Comparison of ENCODE assay signal across 12 mouse cellular contexts in the genomic region with DNA sequence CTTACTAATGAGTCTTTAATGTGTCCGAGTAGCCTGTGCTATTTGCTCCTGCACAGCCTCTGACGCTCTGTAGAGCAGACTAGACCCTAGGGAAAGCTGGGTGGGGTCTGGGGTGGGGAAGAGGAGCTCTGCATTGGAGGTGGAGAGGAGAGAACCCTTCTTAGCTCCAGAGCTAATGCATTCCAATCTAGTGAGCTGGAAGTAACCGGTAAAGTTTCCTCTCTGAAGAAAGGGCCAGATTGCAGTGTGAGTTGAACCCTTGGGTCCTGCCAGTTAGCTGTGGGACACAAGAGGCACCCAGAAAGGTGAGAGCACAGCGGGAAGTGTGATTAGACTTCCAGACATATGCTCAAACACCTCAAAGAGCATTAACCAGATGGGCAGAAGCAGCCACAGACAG. TPM values are rescaled to one million over a fixed set of nuclear protein-coding genes. Genes with fewer than 3 reads are reported as not detected.
A peak's percentile ranks its signal among the peaks of the same experiment; 100 is the strongest.
DNase-seq lines count a peak whose midpoint lies in the region; ATAC-seq lines count a peak whose summit lies in the region.
"Had no signal": no experiment of that assay in that cellular context is flagged by ENCODE, and none has a peak within 500 bp of the region (broad histone marks: within the 10 kb centered on the region; RNA-seq: fewer than 3 reads in every experiment).

No protein-coding gene starts in this region.

- no peaks in the 10 kb centered on the region for H3K36me3 ChIP-seq in forebrain, embryonic 13.5 days (ENCODE audit: poor library complexity, severe bottlenecking)
- H3K36me3 ChIP-seq in midbrain, embryonic 12.5 days, result no peaks in the 10 kb centered on the region

- WGBS in forebrain, embryonic 13.5 days, result 20% methylated on average over 4 of the region's 4 CpGs
- 44% methylated on average over 4 of the region's 4 CpGs for WGBS in midbrain, embryonic 12.5 days

- H3K4me3 ChIP-seq in forebrain, embryonic 13.5 days, result no peak overlapping the region
- H3K4me3 ChIP-seq in midbrain, embryonic 12.5 days, result no peak overlapping the region

- peaks cover 74% of the 10 kb centered on the region for H3K4me1 ChIP-seq in forebrain, embryonic 13.5 days
- H3K4me1 ChIP-seq in midbrain, embryonic 12.5 days, result peaks cover 64% of the 10 kb centered on the region

- peaks cover 7% of the 10 kb centered on the region; the same call in 1 of the 2 replicates for H3K27me3 ChIP-seq in forebrain, embryonic 13.5 days
- peaks cover 29% of the 10 kb centered on the region; the same call in 1 of the 2 replicates for H3K27me3 ChIP-seq in midbrain, embryonic 12.5 days

- H3K4me2 ChIP-seq in forebrain, embryonic 13.5 days, result peak overlapping the region; percentile 34
- H3K4me2 ChIP-seq in midbrain, embryonic 12.5 days (replicated peaks), result no peak overlapping the region

- DNase-seq in kidney, postnatal 10 days, result peak; percentile 6
- no peak for DNase-seq in kidney, adult 11 months
- DNase-seq in Muller cell, postnatal 12 days (ENCODE audit: inconsistent ontology term), result peak; percentile 77
- no peak for DNase-seq in adrenal gland, postnatal 25 days
- DNase-seq in urinary bladder, adult 18-20 months (ENCODE audit: low spot score in 2 of 2), result no peak
- DNase-seq in left cerebral cortex, adult 8-10 months (ENCODE audit: low spot score in 2 of 2), result no peak
- DNase-seq: gastrocnemius, postnatal 25 days; thymus, adult 2 months had no signal

- peak; percentile 42 for ATAC-seq in forebrain, embryonic 13.5 days
- ATAC-seq in midbrain, embryonic 12.5 days (ENCODE audit: low FRiP score, low read depth), result no peak

- no peak overlapping the region for H3K9ac ChIP-seq in forebrain, embryonic 13.5 days
- no peak overlapping the region for H3K9ac ChIP-seq in midbrain, embryonic 12.5 days (replicated peaks)

- peak overlapping the region; percentile 82 for H3K27ac ChIP-seq in forebrain, embryonic 13.5 days
- H3K27ac ChIP-seq in midbrain, embryonic 12.5 days (replicated peaks), result peak overlapping the region; percentile 64
- H3K27ac ChIP-seq: macrophage had no signal

- H3K9me3 ChIP-seq in forebrain, embryonic 13.5 days (replicated peaks), result no peaks in the 10 kb centered on the region
- no peaks in the 10 kb centered on the region for H3K9me3 ChIP-seq in midbrain, embryonic 12.5 days

RNA-seq across cellular contexts. Expression of a gene that starts 6.7 kb away (rescaled TPM):
- 1.2 and 1.6 TPM in 2 replicates for polyA plus RNA-seq in forebrain, embryonic 13.5 days (2015; fragmentation: Nextera tagmentation; extraction: Ambion mirVana)
- 5.2 and 5.4 TPM in 2 replicates for polyA plus RNA-seq in midbrain, embryonic 12.5 days (2016; fragmentation: Nextera tagmentation; extraction: Ambion mirVana)
- total RNA-seq in adrenal gland, postnatal 25 days (2021), result 116 and 153 TPM in 2 replicates
- total RNA-seq in left cerebral cortex, adult 8-10 months (2022), result 10 to 100 TPM; 12.3 to 15.1 (median 13.6) TPM
- total RNA-seq: hematopoietic stem cell, adult 5-6 weeks had no signal
- polyA plus RNA-seq: macrophage had no signal

RNA-seq across cellular contexts. Expression of a gene that starts 24.2 kb away (rescaled TPM):
- 28.8 and 36.5 TPM in 2 replicates for polyA plus RNA-seq in forebrain, embryonic 13.5 days (2015; fragmentation: Nextera tagmentation; extraction: Ambion mirVana)
- 94.9 and 101 TPM in 2 replicates for polyA plus RNA-seq in midbrain, embryonic 12.5 days (2016; fragmentation: Nextera tagmentation; extraction: Ambion mirVana)
- total RNA-seq in adrenal gland, postnatal 25 days (2021), result 2.4 and 4.8 TPM in 2 replicates
- 1 to 10 TPM in 3 of 4 experiments, under 1 TPM in 1; 0.81 to 1.7 (median 1.3) TPM for total RNA-seq in left cerebral cortex, adult 8-10 months (2022)

Comparison
In these comparisons a context has a peak if more than half of its experiments do, and no peak if none do; other contexts are left out.
1. DNase-seq: peak in kidney, postnatal 10 days (single experiment) and Muller cell, postnatal 12 days (single experiment); none in kidney, adult 11 months (single experiment), adrenal gland, postnatal 25 days (single experiment), urinary bladder, adult 18-20 months (0 of 2) and left cerebral cortex, adult 8-10 months (0 of 2).